Mouse (Mus musculus) cortical plate, adult 2 months (tissue): ENCODE results near the gene Stum.

ENCODE experiments used
- CTCF ChIP-seq: fragments of 200-500 bp; IDR thresholded peaks from 2 replicates; pipeline ENCODE4 v1.5.1; 2011; ENCODE audit warnings: mild to moderate bottlenecking, control low read depth, low read length; ENCODE audit not compliant: insufficient read depth; ENCODE audit errors: extremely low read depth
- POLR2A ChIP-seq: fragments of 200-500 bp; IDR thresholded peaks from 2 replicates; pipeline ENCODE4 v1.6.1; 2011; ENCODE audit warnings: mild to moderate bottlenecking, low read length, control low read depth; ENCODE audit not compliant: insufficient read depth; ENCODE audit errors: extremely low read depth

DNA sequence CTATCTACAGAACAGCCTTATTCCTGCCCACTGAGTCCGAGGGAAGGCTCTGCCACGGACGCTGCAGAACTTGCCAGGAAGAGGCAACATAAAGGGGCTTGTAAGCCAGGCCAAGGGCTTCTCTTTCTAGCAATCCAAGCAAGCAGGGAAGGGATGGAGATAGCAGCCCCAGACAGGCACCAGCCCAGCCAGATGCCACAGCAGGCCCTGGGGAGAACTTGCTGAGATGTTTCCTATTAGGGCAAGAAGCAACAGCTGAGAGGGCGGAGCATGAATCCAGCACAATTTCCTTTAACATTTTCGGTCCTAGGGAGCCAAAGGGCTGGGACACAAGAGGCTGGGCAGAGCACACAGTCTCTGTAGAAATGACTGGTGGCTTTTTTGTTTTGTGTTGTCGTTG, 25.0 kb downstream of the Stum start:
- TF ChIP-seq CTCF = no peak
- no peak for TF ChIP-seq POLR2A
